Mouse (Mus musculus): Measurements from ENCODE around the gene Serpinf1. TPM values are rescaled to one million over a fixed set of nuclear protein-coding genes. Genes with fewer than 3 reads are reported as not detected.
A peak's percentile ranks its signal among the peaks of the same experiment; 100 is the strongest.
"Not testable (repeated sequence)": the region's sequence is repeated elsewhere in the genome, so short reads cannot be mapped to it uniquely, and the experiment has no call there.

The Serpinf1 gene
- total RNA-seq, 2 experiments from 2014 or later = 13.9 to 18.7 TPM

DNA sequence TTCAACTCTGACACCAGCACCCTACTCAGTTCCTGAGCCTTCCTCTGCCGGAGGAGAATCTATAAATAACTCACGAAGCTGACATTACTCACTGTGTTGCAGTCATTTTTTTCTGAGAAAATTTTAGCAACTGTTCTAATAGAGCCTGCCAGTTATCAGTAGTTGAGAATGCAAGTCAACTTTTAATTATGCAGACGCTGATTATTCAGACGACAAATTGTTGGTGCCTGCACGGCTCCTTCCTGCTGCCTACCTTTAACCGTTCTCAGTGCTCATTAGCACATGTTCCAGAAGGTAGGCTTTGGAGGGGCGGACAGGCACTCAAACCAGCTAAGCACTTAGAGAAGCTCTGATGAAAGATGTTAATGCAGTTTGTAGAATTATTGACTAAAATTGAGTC lies 25.0 kb downstream of the Serpinf1 start:
- intact Hi-C loops (cut with DNase I) = no loop called here
- no peak for DNase-seq (ENCODE audit: low spot score in 2 of 2)

DNA sequence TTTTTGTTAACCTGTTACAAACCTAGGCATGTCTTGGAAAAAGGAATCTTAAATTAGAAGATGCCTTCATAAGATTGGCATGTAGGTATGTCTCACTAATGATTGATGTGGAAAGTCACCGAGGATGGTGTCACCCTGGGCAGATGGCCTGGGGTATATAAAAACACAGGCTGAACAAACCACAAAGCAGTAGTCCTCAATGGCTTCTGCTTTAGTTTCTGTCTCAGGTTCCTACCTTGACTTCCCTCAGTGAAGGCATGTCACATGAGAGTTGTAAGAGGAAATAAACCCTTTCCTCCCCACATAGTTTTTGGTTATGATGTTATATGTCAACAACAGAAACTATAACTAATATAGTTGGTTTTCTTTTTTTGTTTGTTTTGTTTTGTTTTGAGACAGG lies 26.9 kb downstream of the Serpinf1 start:
- DNase-seq (ENCODE audit: low spot score in 2 of 2) = no peak
- intact Hi-C loops (cut with DNase I) = no loop called here

- not testable (repeated sequence) for DNase-seq (ENCODE audit: low spot score in 2 of 2)
- intact Hi-C loops (cut with DNase I) = loop anchor here (2.0 kb wide), 1 partner anchor 205 kb away; the partner anchor contains the start of gene Ovca2
Measured at GRCm38 (mm10) chr11:75383529-75383928, 39.0 kb downstream of the Serpinf1 start.

- DNase-seq (ENCODE audit: low spot score in 2 of 2); intact Hi-C loops (cut with DNase I): not testable (repeated sequence)
Measured at GRCm38 (mm10) chr11:75378786-75379185, 43.7 kb downstream of the Serpinf1 start.

GRCm38 (mm10) chr11:75377125-75377524 lies 45.4 kb downstream of the Serpinf1 start:
- no peak for DNase-seq (ENCODE audit: low spot score in 2 of 2)
- intact Hi-C loops (cut with DNase I) = no loop called here

Small RNA genes within 50 kb of the gene (microRNA-seq; reads per million reads assigned to microRNA genes)
- 17,073 reads per million, percentile 98 among the genes with 10 or more reads in this experiment for gene Mir22

Other genes with a start within 250 kb of the Serpinf1 start
- 10 to 100 TPM; 11.0 to 13.3 TPM for gene Ovca2, start 243.9 kb downstream of the Serpinf1 start, total RNA-seq (2021)
- gene Dph1, start 231.5 kb downstream of the Serpinf1 start, total RNA-seq (2021) = 10 to 100 TPM; 25.3 to 25.6 TPM
- 10 to 100 TPM; 83.5 to 88.3 TPM for gene Rtn4rl1, start 228.9 kb downstream of the Serpinf1 start, total RNA-seq (2021)
- 10 to 100 TPM; 44.0 to 47.1 TPM for gene Rpa1, start 74.4 kb downstream of the Serpinf1 start, total RNA-seq (2021)
- gene Smyd4, start 74.3 kb downstream of the Serpinf1 start, total RNA-seq (2021) = 10 to 100 TPM; 13.2 to 16.4 TPM
- gene Serpinf2, start 16.9 kb upstream of the Serpinf1 start, total RNA-seq (2021) = under 1 TPM in 1 of 2 experiments, not detected in 1; 0.22 TPM
- gene Wdr81, start 32.0 kb upstream of the Serpinf1 start, total RNA-seq (2021) = 10 to 100 TPM; 20.1 to 20.4 TPM
- gene Tlcd2, start 39.0 kb upstream of the Serpinf1 start, total RNA-seq (2021) = under 1 TPM in 1 of 2 experiments, not detected in 1; 0.47 TPM
- 100 to 1,000 TPM; 127 to 138 TPM for gene Prpf8, start 64.1 kb upstream of the Serpinf1 start, total RNA-seq (2021)
- gene Rilp, start 87.4 kb upstream of the Serpinf1 start, total RNA-seq (2021) = 1 to 10 TPM; 1.9 to 2.3 TPM
- gene Scarf1, start 90.8 kb upstream of the Serpinf1 start, total RNA-seq (2021) = 1 to 10 TPM; 1.2 to 1.8 TPM
- gene Slc43a2, start 109.0 kb upstream of the Serpinf1 start, total RNA-seq (2021) = 10 to 100 TPM; 51.1 to 63.1 TPM
- 100 to 1,000 TPM; 315 to 349 TPM for gene Pitpna, start 165.4 kb upstream of the Serpinf1 start, total RNA-seq (2021)
- gene Inpp5k, start 208.3 kb upstream of the Serpinf1 start, total RNA-seq (2021) = 10 to 100 TPM; 39.1 to 43.1 TPM
- gene Myo1c, start 227.8 kb upstream of the Serpinf1 start, total RNA-seq (2021) = 10 to 100 TPM; 18.0 to 20.7 TPM

All from left cerebral cortex, postnatal 36 days (tissue).